Mouse (Mus musculus) embryonic facial prominence, embryonic 10.5 days (tissue): Measurements from ENCODE around the gene Gabrr3. TPM values are rescaled to one million over a fixed set of nuclear protein-coding genes. Genes with fewer than 3 reads are reported as not detected.
A peak's percentile ranks its signal among the peaks of the same experiment; 100 is the strongest.

ENCODE experiments used
- DNase-seq: peaks from one replicate; pipeline ENCODE4 v3.0.0-alpha.2; 2017; ENCODE audit warnings: low spot score
- H3K27ac ChIP-seq: fragments of 300-500 bp; sonication (generic); replicated peaks from 2 replicates; pipeline ENCODE4 v1.5.1; 2016; ENCODE audit warnings: mild to moderate bottlenecking
- H3K27me3 ChIP-seq: fragments of 300-500 bp; sonication (generic); replicated peaks from 2 replicates; pipeline ENCODE4 v1.6.1; 2016; ENCODE audit warnings: low read depth, mild to moderate bottlenecking; ENCODE audit not compliant: poor library complexity, severe bottlenecking
- H3K36me3 ChIP-seq: fragments of 300-500 bp; sonication (generic); replicated peaks from 2 replicates; pipeline ENCODE4 v1.6.1; 2016; ENCODE audit warnings: mild to moderate bottlenecking, moderate library complexity
- H3K4me1 ChIP-seq: fragments of 300-500 bp; sonication (generic); 2 replicates; pipeline ENCODE4 v1.6.1; 2016
- H3K4me3 ChIP-seq: fragments of 300-500 bp; sonication (generic); 2 replicates; pipeline ENCODE4 v1.5.1; 2016; ENCODE audit warnings: mild to moderate bottlenecking, moderate library complexity
- H3K9me3 ChIP-seq: fragments of 300-500 bp; sonication (generic); 2 replicates; pipeline ENCODE4 v1.6.1; 2016; ENCODE audit warnings: mild to moderate bottlenecking
- WGBS: fragments of 180-500 bp; shearing (Covaris S2); methylation state at CpG from one replicate; pipeline ENCODE4 v1.1.7; 2016; 5-methylcytosine and 5-hydroxymethylcytosine counted together
- polyA plus RNA-seq: library from polyadenylated mRNA; unstranded; fragments of >200 nt; fragmentation: Nextera tagmentation; extraction: Ambion mirVana; gene quantifications from 2 replicates; pipeline ENCODE4 v1.2.1, GENCODE M21; 2016

Gene Gabrr3
- 0.05 and 0.06 TPM in 2 replicates for polyA plus RNA-seq

DNA sequence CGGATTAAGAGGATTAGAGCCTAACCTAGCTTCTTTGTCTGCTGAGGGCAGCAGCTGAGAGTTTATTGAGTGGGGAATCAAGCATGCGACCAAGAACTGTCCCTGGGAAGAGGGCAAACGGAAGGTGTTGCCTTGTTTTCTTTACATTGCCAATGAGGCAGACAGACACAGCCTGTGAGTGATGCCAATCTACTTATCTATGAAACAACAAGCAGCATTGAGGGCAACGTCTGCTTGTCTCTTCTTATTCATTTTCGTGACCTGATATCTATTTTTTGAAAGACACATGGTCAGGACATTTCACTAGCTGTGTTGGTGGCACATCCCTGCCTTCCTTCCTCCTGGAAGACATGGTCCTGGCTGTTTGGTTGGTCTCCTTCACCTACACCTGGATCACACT is at the start of gene Gabrr3:
TSS of gene Gabrr3 (plus strand) at position 301 of the 400 bp plus-strand sequence.
- Histone ChIP-seq H3K4me1 (peaks cover 3% of the 10 kb centered on the region; the same call in 1 of the 2 replicates), H3K4me3 (no peak within 1 kb of the TSS), H3K9me3 (no peaks in the 10 kb centered on the region), H3K36me3 (no peaks in the 10 kb centered on the region), H3K27me3 (no peaks in the 10 kb centered on the region), H3K27ac (no peak within 1 kb of the TSS)
- WGBS = 71% methylated on average over 5 of the region's 5 CpGs
- DNase-seq = no peak

DNA sequence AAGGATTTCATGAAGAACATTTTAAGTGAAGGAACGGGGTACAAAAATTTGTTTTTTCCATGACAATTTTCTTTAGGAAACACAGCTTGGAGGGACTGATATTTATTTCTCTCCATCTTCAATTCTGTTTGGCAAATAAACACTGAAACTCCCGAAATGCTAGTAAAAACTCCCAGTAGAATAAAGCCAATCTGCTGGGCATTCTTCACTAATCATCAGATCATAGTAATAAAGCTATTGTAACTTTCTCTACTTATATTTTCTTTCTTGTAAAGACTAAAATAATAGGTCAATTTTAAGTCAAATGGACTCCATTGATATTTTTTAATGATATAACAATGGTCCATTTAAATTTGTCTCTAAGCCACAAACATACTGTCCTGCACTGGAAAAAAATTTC is 43.2 kb upstream of the Gabrr3 start, which contains the start of gene Olfr209:
TSS of gene Olfr209 (minus strand) at position 101 of the 400 bp plus-strand sequence.
- DNase-seq = no peak
- WGBS = 82% methylated on average over 2 of the region's 2 CpGs
- Histone ChIP-seq H3K27ac (no peak within 1 kb of the TSS), H3K4me1 (no peaks in the 10 kb centered on the region), H3K9me3 (peaks cover 3% of the 10 kb centered on the region; the same call in 1 of the 2 replicates), H3K4me3 (no peak within 1 kb of the TSS), H3K36me3 (no peaks in the 10 kb centered on the region), H3K27me3 (no peaks in the 10 kb centered on the region)

GRCm38 (mm10) chr16:59393300-59393699 is 13.8 kb upstream of the Gabrr3 start:
- DNase-seq = no peak
- 79% methylated on average over 3 of the region's 3 CpGs for WGBS

GRCm38 (mm10) chr16:59401102-59401501 is 6.0 kb upstream of the Gabrr3 start:
- DNase-seq = no peak
- Histone ChIP-seq H3K4me1 (no peaks in the 10 kb centered on the region), H3K27ac (no peak overlapping the region), H3K4me3 (no peak overlapping the region), H3K27me3 (no peaks in the 10 kb centered on the region), H3K36me3 (no peaks in the 10 kb centered on the region), H3K9me3 (no peaks in the 10 kb centered on the region)
- 72% methylated on average over 7 of the region's 7 CpGs for WGBS

More at GRCm38 (mm10) chr16:59393300-59393699, 13.8 kb upstream of the Gabrr3 start:
- no peaks in the 10 kb centered on the region for H3K4me1 ChIP-seq
- H3K4me3 ChIP-seq = no peak overlapping the region
- H3K27me3 ChIP-seq = no peaks in the 10 kb centered on the region
- H3K36me3 ChIP-seq = no peaks in the 10 kb centered on the region
- no peaks in the 10 kb centered on the region for H3K9me3 ChIP-seq
- H3K27ac ChIP-seq = no peak overlapping the region

GRCm38 (mm10) chr16:59401985-59402384 is 5.1 kb upstream of the Gabrr3 start:
- 57% methylated on average over 4 of the region's 4 CpGs for WGBS
- DNase-seq = no peak
- Histone ChIP-seq H3K36me3 (no peaks in the 10 kb centered on the region), H3K4me3 (no peak overlapping the region), H3K9me3 (no peaks in the 10 kb centered on the region), H3K4me1 (no peaks in the 10 kb centered on the region), H3K27me3 (no peaks in the 10 kb centered on the region), H3K27ac (no peak overlapping the region)

- DNase-seq = peak; percentile 39
- Histone ChIP-seq H3K4me1 (no peaks in the 10 kb centered on the region), H3K27me3 (no peaks in the 10 kb centered on the region), H3K4me3 (no peak overlapping the region), H3K27ac (no peak overlapping the region), H3K36me3 (no peaks in the 10 kb centered on the region), H3K9me3 (no peaks in the 10 kb centered on the region)
- WGBS = 17% methylated on average over 4 of the region's 4 CpGs
Measured at GRCm38 (mm10) chr16:59403684-59404083, 3.4 kb upstream of the Gabrr3 start.

- H3K36me3 ChIP-seq = no peaks in the 10 kb centered on the region
- no peaks in the 10 kb centered on the region for H3K27me3 ChIP-seq
- 81% methylated on average over 9 of the region's 9 CpGs for WGBS
- DNase-seq = no peak
- H3K4me3 ChIP-seq = no peak overlapping the region
- H3K4me1 ChIP-seq = peaks cover 3% of the 10 kb centered on the region; the same call in 1 of the 2 replicates
- H3K9me3 ChIP-seq = no peaks in the 10 kb centered on the region
- no peak overlapping the region for H3K27ac ChIP-seq
Measured at GRCm38 (mm10) chr16:59404798-59405197, 2.3 kb upstream of the Gabrr3 start.

DNA sequence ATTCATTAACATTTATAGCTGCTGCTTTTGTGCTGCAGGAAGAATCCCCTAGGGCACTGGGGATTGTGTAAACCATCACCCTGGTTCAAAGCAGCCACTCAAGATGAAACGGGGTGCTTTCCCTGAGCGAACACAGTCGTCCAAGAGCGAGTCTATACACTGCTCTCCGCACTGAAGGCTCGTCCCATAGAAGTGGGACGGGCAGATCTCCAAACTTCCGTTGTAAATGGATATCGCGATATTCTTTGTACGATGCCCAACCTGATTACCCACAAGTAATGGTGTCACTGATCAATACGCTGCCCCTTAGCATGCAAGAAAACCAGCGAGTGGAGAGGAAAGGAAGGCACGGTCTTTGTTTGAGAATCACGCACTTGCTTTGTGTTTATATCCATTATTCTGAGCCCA is 2.2 kb downstream of the Gabrr3 start:
- Histone ChIP-seq H3K9me3 (no peaks in the 10 kb centered on the region), H3K27ac (0 out of 2 replicates have a peak overlapping the region, but pooled peaks have one; percentile 10), H3K27me3 (no peaks in the 10 kb centered on the region), H3K4me3 (no peak overlapping the region), H3K4me1 (peaks cover 3% of the 10 kb centered on the region; the same call in 1 of the 2 replicates), H3K36me3 (no peaks in the 10 kb centered on the region)
- no peak for DNase-seq
- 60% methylated on average over 15 of the region's 15 CpGs for WGBS

DNA sequence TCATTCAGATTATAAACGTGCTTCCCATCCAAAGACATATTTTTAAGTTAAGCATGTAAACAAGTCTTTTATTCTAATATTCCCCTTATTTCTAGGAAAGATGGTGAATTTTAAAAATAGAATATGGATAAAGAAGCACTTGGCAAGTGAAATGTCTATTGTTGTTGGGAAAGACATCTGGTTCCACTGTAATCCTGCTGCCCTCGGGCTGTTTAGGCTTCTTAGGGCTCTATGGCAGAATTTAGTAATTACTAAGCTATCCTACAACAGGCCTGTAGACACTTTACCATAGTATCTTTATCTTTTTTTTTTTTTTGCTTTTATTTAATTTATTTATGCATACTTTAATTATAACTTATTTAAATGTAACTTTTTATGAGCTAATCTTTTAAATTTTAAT is 2.7 kb downstream of the Gabrr3 start:
- no peaks in the 10 kb centered on the region for H3K9me3 ChIP-seq

DNA sequence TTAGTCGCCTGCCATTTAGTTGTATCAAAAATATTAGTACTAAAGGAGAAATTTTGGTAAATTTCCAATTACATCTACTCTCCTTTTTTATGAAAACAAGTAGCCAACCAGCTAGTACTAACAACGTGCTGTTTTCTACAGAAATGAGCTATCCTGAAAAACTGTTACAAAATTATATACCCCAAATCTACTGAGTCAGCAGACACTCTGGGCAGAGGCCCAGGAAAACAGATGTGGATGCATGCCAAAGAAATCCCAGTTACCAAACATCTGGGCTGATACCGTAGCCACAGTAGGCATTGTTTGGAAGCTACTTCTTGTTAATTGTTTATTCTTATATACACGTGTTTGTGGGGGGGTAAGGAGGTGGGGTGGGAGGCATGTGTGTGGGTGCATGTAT is 6.3 kb downstream of the Gabrr3 start:
- Histone ChIP-seq H3K27me3 (no peaks in the 10 kb centered on the region), H3K36me3 (no peaks in the 10 kb centered on the region), H3K27ac (no peak overlapping the region), H3K4me1 (peaks cover 3% of the 10 kb centered on the region; the same call in 1 of the 2 replicates), H3K4me3 (no peak overlapping the region), H3K9me3 (no peaks in the 10 kb centered on the region)
- DNase-seq = no peak
- 76% methylated on average over 4 of the region's 4 CpGs for WGBS

More for the DNA sequence above, 2.7 kb downstream of the Gabrr3 start:
- H3K4me1 ChIP-seq = peaks cover 3% of the 10 kb centered on the region; the same call in 1 of the 2 replicates
- no peak overlapping the region for H3K4me3 ChIP-seq
- DNase-seq = no peak
- 66% methylated on average over 2 of the region's 2 CpGs for WGBS
- no peaks in the 10 kb centered on the region for H3K36me3 ChIP-seq
- no peak overlapping the region for H3K27ac ChIP-seq
- no peaks in the 10 kb centered on the region for H3K27me3 ChIP-seq

GRCm38 (mm10) chr16:59420237-59420866 is 13.2 kb downstream of the Gabrr3 start:
- no peak for DNase-seq
- no peaks in the 10 kb centered on the region for H3K9me3 ChIP-seq
- no peak overlapping the region for H3K27ac ChIP-seq
- no peak overlapping the region for H3K4me3 ChIP-seq
- no peaks in the 10 kb centered on the region for H3K27me3 ChIP-seq
- peaks cover 7% of the 10 kb centered on the region for H3K4me1 ChIP-seq
- 63% methylated on average over 9 of the region's 9 CpGs for WGBS
- H3K36me3 ChIP-seq = no peaks in the 10 kb centered on the region

GRCm38 (mm10) chr16:59420867-59421251 is 13.7 kb downstream of the Gabrr3 start:
- Histone ChIP-seq H3K27me3 (no peaks in the 10 kb centered on the region), H3K4me3 (no peak overlapping the region), H3K4me1 (peaks cover 7% of the 10 kb centered on the region), H3K27ac (no peak overlapping the region), H3K9me3 (no peaks in the 10 kb centered on the region), H3K36me3 (no peaks in the 10 kb centered on the region)
- peak; percentile 78 for DNase-seq
- 15% methylated on average over 6 of the region's 6 CpGs for WGBS
